Mouse (Mus musculus) stomach, embryonic 15.5 days (tissue): ENCODE measurements around the gene Stk24. TPM values are rescaled to one million over a fixed set of nuclear protein-coding genes. Genes with fewer than 3 reads are reported as not detected.

Experiments used
- ATAC-seq: fragments of 200-750 bp; cut with Nextera tagmentation; 2 replicates; pipeline ENCODE4 v1.8.0; 2017; ENCODE audit warnings: low read depth, moderate number of reproducible peaks, moderate TSS enrichment; ENCODE audit not compliant: insufficient read depth, low FRiP score
- H3K27ac ChIP-seq: fragments of 300-500 bp; sonication (generic); 2 replicates; pipeline ENCODE4 v1.5.1; 2015; ENCODE audit warnings: mild to moderate bottlenecking, inconsistent platforms
- H3K27me3 ChIP-seq: fragments of 300-500 bp; sonication (generic); replicated peaks from 2 replicates; pipeline ENCODE4 v1.6.1; 2015; ENCODE audit warnings: inconsistent platforms
- H3K36me3 ChIP-seq: fragments of 300-500 bp; sonication (generic); 2 replicates; pipeline ENCODE4 v1.6.1; 2015; ENCODE audit warnings: inconsistent platforms
- H3K4me1 ChIP-seq: fragments of 300-500 bp; sonication (generic); 2 replicates; pipeline ENCODE4 v1.6.1; 2015; ENCODE audit warnings: inconsistent platforms
- H3K4me2 ChIP-seq: fragments of 300-500 bp; sonication (generic); 2 replicates; pipeline ENCODE4 v1.6.1; 2015; ENCODE audit warnings: mild to moderate bottlenecking, inconsistent platforms
- H3K4me3 ChIP-seq: fragments of 300-500 bp; sonication (generic); replicated peaks from 2 replicates; pipeline ENCODE4 v1.5.1; 2015; ENCODE audit warnings: inconsistent platforms
- H3K9ac ChIP-seq: fragments of 300-500 bp; sonication (generic); 2 replicates; pipeline ENCODE4 v1.6.1; 2015; ENCODE audit warnings: inconsistent platforms
- H3K9me3 ChIP-seq: fragments of 300-500 bp; sonication (generic); 2 replicates; pipeline ENCODE4 v1.6.1; 2016; ENCODE audit warnings: inconsistent platforms
- WGBS: fragments of 180-500 bp; shearing (Covaris S2); methylation state at CpG from one replicate; pipeline ENCODE4 v1.1.7; 2015; 5-methylcytosine and 5-hydroxymethylcytosine counted together
- polyA plus RNA-seq: library from polyadenylated mRNA; unstranded; fragments of >200 nt; fragmentation: Nextera tagmentation; extraction: Ambion mirVana; gene quantifications from 2 replicates; pipeline ENCODE4 v1.2.1, GENCODE M21; 2015

Stk24 gene
- polyA plus RNA-seq, 1 experiment from 2014 or later, result 44.5 TPM

DNA sequence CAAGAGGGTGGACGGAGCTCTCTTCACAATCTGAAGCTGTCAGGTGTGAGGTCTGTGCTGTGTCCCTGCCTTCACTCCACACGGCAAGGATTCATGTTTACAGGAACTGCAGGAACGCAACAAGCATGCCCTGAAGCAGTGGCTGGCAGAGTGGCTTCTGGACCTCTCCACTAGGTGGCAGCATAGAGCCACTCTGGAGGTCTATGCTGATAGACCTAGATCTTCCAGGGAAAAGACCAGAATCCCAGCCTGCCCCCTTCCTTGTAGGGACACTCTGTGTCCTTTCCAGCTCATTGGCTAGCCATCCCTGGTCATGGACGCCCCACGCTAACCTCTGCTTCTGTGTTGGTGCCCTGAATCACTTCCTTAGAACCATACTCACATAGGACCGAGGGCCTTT, 100.7 kb downstream of the Stk24 start:
- Histone ChIP-seq H3K9ac (no peak overlapping the region), H3K4me1 (0 out of 2 replicates have a peak, but pooled peaks cover 7% of the 10 kb centered on the region), H3K9me3 (no peaks in the 10 kb centered on the region), H3K36me3 (peaks cover 51% of the 10 kb centered on the region), H3K4me3 (no peak overlapping the region), H3K27ac (no peak overlapping the region), H3K27me3 (no peaks in the 10 kb centered on the region), H3K4me2 (no peak overlapping the region)
- 30% methylated on average over 6 of the region's 6 CpGs for WGBS
- no peak; the same call in 1 of the 2 replicates for ATAC-seq

DNA sequence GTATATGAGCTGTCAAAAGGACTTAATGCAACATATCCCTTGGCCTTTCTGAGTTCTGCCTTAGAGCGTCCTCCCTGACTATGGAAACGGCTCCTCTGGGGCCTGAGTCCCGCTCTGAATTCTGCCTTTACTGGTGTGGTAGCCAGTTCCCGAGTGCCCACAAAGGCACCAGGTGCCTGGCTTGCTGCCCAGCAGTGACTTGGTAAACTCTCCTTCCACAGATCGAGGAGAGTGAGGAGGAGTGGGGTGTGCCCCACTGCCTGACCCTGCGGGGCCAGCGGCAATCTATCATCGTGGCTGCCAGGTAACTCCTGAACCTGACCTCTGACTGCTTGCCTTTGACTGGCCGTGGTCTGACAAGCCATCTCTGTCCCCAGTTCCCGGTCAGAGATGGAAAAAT, 103.8 kb downstream of the Stk24 start:
- H3K36me3 ChIP-seq, result peaks cover 40% of the 10 kb centered on the region
- no peak for ATAC-seq
- WGBS, result 66% methylated on average over 10 of the region's 10 CpGs

DNA sequence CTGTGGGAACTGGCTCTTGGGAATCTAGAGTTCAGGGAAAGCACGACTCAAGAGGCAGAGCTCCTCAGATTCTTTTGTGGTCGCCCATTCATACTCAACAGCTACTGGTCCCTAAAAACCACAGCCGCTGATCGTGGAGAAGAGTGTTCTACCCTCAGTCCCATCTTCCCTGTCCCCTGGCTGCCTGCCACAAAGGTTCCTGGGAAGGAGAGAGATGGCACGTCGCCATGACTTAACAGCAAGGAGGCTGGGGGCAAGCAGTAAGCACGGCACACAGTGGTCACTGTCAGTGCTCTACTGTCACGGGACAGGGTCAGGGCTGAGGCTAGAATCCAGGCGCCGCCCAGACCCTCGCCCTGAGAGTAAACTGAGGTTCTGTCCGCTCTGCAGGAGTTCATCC, 104.8 kb downstream of the Stk24 start:
- ATAC-seq, result no peak
- 75% methylated on average over 12 of the region's 12 CpGs for WGBS
- Histone ChIP-seq H3K9ac (no peak overlapping the region), H3K27ac (no peak overlapping the region), H3K4me3 (no peak overlapping the region), H3K4me1 (no peaks in the 10 kb centered on the region), H3K27me3 (no peaks in the 10 kb centered on the region), H3K4me2 (no peak overlapping the region), H3K9me3 (no peaks in the 10 kb centered on the region), H3K36me3 (peaks cover 35% of the 10 kb centered on the region)

More for the DNA sequence above, 103.8 kb downstream of the Stk24 start:
- Histone ChIP-seq H3K9ac (no peak overlapping the region), H3K4me2 (no peak overlapping the region), H3K9me3 (no peaks in the 10 kb centered on the region), H3K4me1 (0 out of 2 replicates have a peak, but pooled peaks cover 3% of the 10 kb centered on the region), H3K4me3 (no peak overlapping the region), H3K27me3 (no peaks in the 10 kb centered on the region), H3K27ac (no peak overlapping the region)

DNA sequence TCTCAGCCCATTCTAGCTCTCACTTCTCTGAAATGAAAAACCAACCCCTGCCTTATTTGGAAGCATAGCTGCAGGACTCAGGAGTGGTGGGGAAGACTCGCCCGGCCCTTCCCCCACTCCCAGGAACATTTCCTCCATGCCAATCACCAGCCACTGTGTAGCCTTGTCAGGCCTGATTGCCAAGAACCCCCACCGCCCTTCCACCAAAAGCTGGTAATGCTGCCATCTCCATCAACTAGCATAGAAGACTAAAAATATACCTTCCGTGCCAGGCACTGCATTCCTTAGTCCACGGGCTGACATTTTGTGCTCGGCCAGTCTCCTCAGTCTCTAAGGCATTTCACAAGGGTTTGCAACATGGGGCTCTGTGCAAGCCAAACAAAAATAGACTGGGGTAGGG, 109.3 kb downstream of the Stk24 start:
- peaks cover 28% of the 10 kb centered on the region for H3K36me3 ChIP-seq
- H3K9ac ChIP-seq, result no peak overlapping the region
- no peak overlapping the region for H3K4me3 ChIP-seq
- no peak for ATAC-seq
- no peaks in the 10 kb centered on the region for H3K4me1 ChIP-seq
- no peaks in the 10 kb centered on the region for H3K27me3 ChIP-seq
- 71% methylated on average over 6 of the region's 6 CpGs for WGBS
- H3K4me2 ChIP-seq, result no peak overlapping the region
- H3K9me3 ChIP-seq, result no peaks in the 10 kb centered on the region
- H3K27ac ChIP-seq, result no peak overlapping the region

DNA sequence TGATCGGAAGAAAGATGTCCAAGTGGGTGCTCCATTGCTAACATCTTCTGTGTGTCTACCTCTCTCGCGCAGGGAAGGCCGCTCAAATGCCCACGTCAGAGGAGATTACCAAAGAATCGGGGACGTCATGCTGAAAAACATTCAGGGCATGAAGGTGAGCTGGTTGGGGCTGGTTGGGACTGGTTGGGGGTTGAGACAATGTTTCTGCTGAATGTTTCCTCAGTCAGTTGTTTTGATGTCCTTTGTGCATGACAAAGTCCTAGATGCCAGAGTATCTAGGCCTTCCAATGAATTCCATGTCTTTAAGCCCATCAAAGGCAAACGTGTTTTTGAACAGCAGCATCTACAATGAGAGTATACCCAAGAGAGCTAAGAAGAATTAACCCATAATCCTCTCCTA, 112.0 kb downstream of the Stk24 start:
- Histone ChIP-seq H3K27ac (no peak overlapping the region), H3K9ac (no peak overlapping the region), H3K4me1 (no peaks in the 10 kb centered on the region), H3K27me3 (no peaks in the 10 kb centered on the region), H3K36me3 (peaks cover 24% of the 10 kb centered on the region), H3K9me3 (no peaks in the 10 kb centered on the region), H3K4me2 (no peak overlapping the region), H3K4me3 (no peak overlapping the region)
- ATAC-seq, result no peak
- 88% methylated on average over 8 of the region's 8 CpGs for WGBS

DNA sequence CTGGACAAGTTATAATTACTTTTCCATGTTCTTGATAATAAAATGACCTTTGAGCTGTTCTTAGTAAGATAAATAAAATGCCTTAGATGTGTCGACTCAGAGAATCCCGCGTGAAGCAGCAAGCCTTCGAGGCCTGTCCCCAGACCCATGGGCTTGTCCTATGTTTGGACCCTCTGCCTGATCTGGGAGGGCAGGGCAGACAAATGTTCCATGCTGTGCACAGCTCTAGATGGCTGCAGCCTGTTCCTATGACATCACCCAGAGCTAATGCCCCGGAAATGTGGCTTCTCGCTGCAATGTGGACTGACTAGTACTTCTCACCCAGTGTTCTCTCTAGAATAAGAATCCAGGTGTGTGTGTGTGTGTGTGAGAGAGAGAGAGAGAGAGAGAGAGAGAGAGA, 115.4 kb downstream of the Stk24 start:
- H3K27me3 ChIP-seq, result no peaks in the 10 kb centered on the region
- H3K4me1 ChIP-seq, result 0 out of 2 replicates have a peak, but pooled peaks cover 3% of the 10 kb centered on the region
- H3K9ac ChIP-seq, result no peak overlapping the region
- H3K27ac ChIP-seq, result no peak overlapping the region
- no peak overlapping the region for H3K4me3 ChIP-seq
- H3K36me3 ChIP-seq, result peaks cover 13% of the 10 kb centered on the region
- no peak overlapping the region for H3K4me2 ChIP-seq
- H3K9me3 ChIP-seq, result no peaks in the 10 kb centered on the region
- 62% methylated on average over 6 of the region's 6 CpGs for WGBS
- ATAC-seq, result no peak

DNA sequence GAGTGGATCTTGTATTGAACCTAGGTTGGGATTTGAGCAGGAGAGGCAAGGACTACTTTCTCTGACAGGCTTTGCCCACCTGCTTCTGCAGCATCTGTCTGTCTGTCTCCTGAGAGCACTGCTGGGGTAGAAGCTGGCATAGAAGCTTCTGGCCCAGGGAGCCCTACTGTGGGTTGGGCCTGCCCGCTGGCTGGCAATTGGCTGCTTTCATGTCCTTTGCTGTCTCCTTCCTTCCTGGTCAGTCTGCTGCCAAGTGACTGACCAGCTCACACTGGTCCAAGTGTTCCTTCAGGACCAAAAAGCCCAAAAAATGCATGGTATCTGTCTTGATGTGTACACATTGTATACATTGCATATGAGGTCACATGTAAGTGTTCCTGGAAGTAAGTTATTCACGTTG, 115.9 kb downstream of the Stk24 start:
- ATAC-seq, result no peak
- H3K4me3 ChIP-seq, result no peak overlapping the region
- no peak overlapping the region for H3K4me2 ChIP-seq
- H3K36me3 ChIP-seq, result peaks cover 13% of the 10 kb centered on the region
- WGBS, result 71% methylated on average over 2 of the region's 2 CpGs
- H3K4me1 ChIP-seq, result 0 out of 2 replicates have a peak, but pooled peaks cover 3% of the 10 kb centered on the region
- H3K27ac ChIP-seq, result no peak overlapping the region
- H3K9ac ChIP-seq, result no peak overlapping the region
- H3K27me3 ChIP-seq, result no peaks in the 10 kb centered on the region
- no peaks in the 10 kb centered on the region for H3K9me3 ChIP-seq

DNA sequence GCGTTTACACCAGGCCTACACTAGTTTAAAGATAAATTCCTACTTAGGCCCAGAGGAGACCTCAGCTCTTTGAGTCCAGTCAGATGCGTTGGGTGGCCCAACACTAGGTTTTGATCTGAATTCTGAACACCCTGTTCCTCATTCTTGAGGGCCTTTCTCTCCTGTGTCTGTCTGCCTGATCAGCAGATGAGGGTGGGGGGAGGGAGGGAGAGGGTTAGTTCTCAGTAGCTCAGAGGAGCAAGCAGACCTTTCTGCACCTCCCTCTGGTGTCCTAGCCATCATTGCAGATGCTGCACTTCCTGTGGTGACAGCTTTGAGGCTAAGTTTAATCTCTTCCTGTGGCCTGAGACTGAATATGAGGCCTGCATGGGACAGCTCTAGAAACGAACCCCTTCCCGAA, 117.2 kb downstream of the Stk24 start:
- Histone ChIP-seq H3K27me3 (no peaks in the 10 kb centered on the region), H3K9me3 (no peaks in the 10 kb centered on the region), H3K4me3 (no peak overlapping the region), H3K4me1 (0 out of 2 replicates have a peak, but pooled peaks cover 3% of the 10 kb centered on the region), H3K36me3 (peaks cover 8% of the 10 kb centered on the region; the same call in 1 of the 2 replicates), H3K9ac (no peak overlapping the region), H3K4me2 (no peak overlapping the region), H3K27ac (no peak overlapping the region)
- 59% methylated on average over 4 of the region's 4 CpGs for WGBS
- ATAC-seq, result no peak

DNA sequence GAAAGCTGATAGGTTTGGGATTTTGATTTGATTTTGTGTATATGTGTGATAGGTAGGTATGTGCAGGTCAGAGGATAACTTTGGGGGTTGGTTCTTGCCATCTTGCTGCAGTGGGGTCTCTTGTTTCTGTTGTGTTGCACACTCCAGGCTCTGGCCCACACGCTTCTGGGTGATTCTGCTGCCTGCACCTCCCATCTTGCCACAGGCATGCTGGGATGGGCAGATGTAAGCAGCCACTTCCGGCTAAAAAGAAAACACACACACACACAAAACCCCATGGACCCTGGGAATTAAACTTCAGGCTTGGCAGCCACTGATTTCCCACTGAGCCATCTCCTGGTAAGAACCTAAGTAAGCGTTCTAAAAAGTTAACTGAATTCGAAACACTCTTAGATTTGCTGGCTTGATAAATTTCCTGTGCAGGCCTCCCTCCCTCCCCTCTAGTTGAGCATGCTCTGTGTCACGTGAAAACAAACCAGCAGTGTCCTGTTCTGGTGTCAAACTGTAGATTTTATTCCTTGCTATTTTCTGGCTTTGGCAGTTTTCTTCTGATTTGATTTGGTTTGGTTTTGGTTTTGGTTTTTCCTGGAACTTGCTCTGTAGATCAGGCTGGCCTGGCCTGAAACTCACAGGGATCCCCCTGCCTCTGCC, 118.5 kb downstream of the Stk24 start:
- no peaks in the 10 kb centered on the region for H3K27me3 ChIP-seq
- H3K9me3 ChIP-seq, result no peaks in the 10 kb centered on the region
- 73% methylated on average over 5 of the region's 5 CpGs for WGBS
- H3K4me2 ChIP-seq, result no peak overlapping the region
- 0 out of 2 replicates have a peak overlapping the region, but pooled peaks have one; percentile 9 for H3K27ac ChIP-seq
- 0 out of 2 replicates have a peak, but pooled peaks cover 3% of the 10 kb centered on the region for H3K36me3 ChIP-seq
- no peak overlapping the region for H3K4me3 ChIP-seq
- no peak for ATAC-seq
- H3K4me1 ChIP-seq, result 0 out of 2 replicates have a peak, but pooled peaks cover 3% of the 10 kb centered on the region
- no peak overlapping the region for H3K9ac ChIP-seq

DNA sequence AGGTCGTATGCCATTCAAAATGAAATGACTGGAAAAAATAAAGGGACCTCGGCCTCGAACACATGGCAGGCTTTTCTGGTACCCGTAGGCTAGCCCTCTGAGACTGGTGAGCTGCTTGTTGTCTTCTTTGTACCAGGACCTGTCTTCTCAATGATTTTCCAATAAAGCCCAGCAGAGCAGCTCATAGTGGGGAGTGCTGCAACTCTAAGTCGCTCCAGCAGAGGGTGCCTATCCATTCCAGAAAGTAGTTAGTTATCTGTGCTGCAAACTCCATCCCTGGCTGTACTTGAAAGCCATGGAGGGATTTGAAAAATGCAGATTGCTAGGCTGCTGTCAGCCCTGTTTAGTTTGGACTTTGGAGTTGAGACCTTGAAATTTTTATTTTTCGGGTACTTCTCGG, 120.0 kb downstream of the Stk24 start:
- H3K36me3 ChIP-seq, result 0 out of 2 replicates have a peak, but pooled peaks cover 3% of the 10 kb centered on the region
- H3K4me2 ChIP-seq, result no peak overlapping the region
- H3K27ac ChIP-seq, result no peak overlapping the region
- 57% methylated on average over 7 of the region's 7 CpGs for WGBS
- ATAC-seq, result no peak
- H3K4me3 ChIP-seq, result no peak overlapping the region
- no peak overlapping the region for H3K9ac ChIP-seq
- 0 out of 2 replicates have a peak, but pooled peaks cover 3% of the 10 kb centered on the region for H3K4me1 ChIP-seq
- no peaks in the 10 kb centered on the region for H3K27me3 ChIP-seq
- no peaks in the 10 kb centered on the region for H3K9me3 ChIP-seq

DNA sequence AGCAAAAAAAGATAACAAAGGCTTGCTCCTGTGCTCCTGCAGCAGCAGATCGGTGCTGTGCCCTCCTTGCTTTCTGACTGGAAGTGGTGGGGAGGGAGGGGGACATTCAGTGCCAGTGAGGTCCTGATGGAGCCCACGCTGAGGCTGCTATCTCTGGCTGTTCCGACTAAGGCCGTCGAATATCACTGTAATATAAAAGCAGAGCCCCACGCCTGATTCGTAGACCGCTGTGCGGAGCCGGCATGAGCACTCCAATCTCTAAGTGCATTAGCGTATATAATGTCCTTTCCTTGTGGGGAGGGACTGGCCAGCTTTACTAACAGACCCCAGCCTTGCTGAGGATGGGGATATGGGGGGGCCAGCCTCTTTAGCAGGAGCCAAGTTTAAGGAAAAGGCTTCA, 120.5 kb downstream of the Stk24 start:
- WGBS, result 83% methylated on average over 11 of the region's 11 CpGs
- no peaks in the 10 kb centered on the region for H3K27me3 ChIP-seq
- H3K4me3 ChIP-seq, result no peak overlapping the region
- H3K9me3 ChIP-seq, result no peaks in the 10 kb centered on the region
- H3K9ac ChIP-seq, result no peak overlapping the region
- no peak for ATAC-seq
- H3K4me2 ChIP-seq, result no peak overlapping the region
- 0 out of 2 replicates have a peak, but pooled peaks cover 3% of the 10 kb centered on the region for H3K36me3 ChIP-seq
- H3K4me1 ChIP-seq, result 0 out of 2 replicates have a peak, but pooled peaks cover 3% of the 10 kb centered on the region
- H3K27ac ChIP-seq, result no peak overlapping the region

DNA sequence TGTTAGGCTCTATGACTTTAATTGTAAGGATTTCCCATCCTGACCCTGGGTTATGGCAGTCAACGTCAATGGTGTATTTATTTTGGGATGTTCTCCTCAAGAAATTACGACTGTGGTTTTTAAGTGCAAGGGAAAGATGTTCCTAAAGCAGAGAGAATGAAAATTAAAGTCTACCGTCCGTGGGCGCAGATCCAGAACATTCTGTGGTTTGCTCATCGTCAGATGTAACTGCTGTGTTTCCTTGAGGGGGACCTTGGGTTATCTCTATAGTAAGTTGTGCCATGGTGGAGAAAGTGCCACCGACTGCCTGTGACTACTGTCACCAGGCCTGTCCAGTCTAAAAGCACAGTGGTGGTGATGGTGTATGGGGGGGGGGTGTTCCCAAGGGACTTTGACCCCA, 122.9 kb downstream of the Stk24 start:
- 0 out of 2 replicates have a peak, but pooled peaks cover 3% of the 10 kb centered on the region for H3K36me3 ChIP-seq
- H3K27ac ChIP-seq, result no peak overlapping the region
- H3K9ac ChIP-seq, result no peak overlapping the region
- 83% methylated on average over 7 of the region's 7 CpGs for whole genome bisulfite sequencing
- H3K9me3 ChIP-seq, result no peaks in the 10 kb centered on the region
- ATAC-seq, result no peak
- no peak overlapping the region for H3K4me2 ChIP-seq
- H3K4me3 ChIP-seq, result no peak overlapping the region
- H3K27me3 ChIP-seq, result no peaks in the 10 kb centered on the region
- H3K4me1 ChIP-seq, result 0 out of 2 replicates have a peak, but pooled peaks cover 3% of the 10 kb centered on the region
